Mouse (Mus musculus): Measurements from ENCODE around the gene Phc2. TPM values are rescaled to one million over a fixed set of nuclear protein-coding genes. Genes with fewer than 3 reads are reported as not detected.

Phc2 gene
- total RNA-seq, 2 experiments from 2014 or later, result 29.8 to 36.7 TPM

DNA sequence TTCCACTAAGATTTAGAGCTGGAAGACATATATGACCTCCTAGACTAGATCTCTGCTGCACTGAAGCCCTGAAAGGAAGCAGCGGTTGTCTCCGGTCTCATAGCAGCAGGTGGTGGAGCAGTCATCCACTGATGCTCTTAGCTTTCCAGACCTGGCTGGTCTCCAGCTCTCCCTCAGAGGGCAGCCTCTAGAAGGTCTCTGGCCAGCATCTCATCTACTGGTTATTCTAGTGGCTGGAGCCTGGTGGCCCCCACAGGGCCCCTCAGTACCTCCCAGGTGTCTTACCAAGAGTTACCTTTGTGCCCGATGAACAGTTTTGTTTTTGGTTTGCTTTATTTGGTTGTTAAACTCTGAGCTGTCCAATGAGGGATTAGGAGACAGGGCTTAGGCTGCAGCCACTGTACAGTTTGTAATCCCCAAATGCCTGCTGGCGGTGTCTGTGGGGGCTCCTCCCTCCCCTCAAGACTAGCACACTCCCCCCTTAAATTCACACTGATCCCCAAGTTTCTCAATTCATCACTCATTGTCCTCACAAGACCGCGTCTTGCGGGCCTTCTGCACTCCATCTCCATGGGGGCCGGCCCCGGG is 66.7 kb downstream of the Phc2 start:
- no peak for DNase-seq

DNA sequence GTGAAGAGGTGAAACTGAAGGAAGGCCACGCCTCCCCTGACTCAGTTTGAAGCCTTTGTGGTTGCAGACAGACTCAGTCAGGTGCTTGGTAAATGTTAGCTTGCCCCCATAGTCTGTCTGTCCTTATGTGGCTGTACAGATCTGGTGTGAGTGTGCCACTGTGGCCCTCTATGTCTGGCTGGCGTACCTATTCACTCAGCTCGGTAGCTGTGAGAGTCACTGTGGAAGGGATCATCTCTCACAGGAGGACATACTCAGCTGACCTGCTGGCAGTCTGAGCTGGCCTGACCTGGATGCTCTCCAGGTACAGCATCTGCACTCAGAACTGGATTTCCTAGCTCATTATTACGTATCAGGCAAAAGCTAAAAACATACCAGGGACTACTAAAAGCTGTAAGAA is 67.3 kb downstream of the Phc2 start:
- no peak for DNase-seq

- DNase-seq, result no peak
These were observed 68.4 kb downstream of the Phc2 start for GRCm38 (mm10) chr4:128722932-128723331.

GRCm38 (mm10) chr4:128723431-128723830 is 68.9 kb downstream of the Phc2 start:
- DNase-seq, result no peak

GRCm38 (mm10) chr4:128724059-128724458 is 69.6 kb downstream of the Phc2 start:
- no peak for DNase-seq

- DNase-seq, result peak; percentile 85
These were observed 72.7 kb downstream of the Phc2 start for GRCm38 (mm10) chr4:128727019-128727720.

- DNase-seq, result peak; percentile 71
These were observed 73.4 kb downstream of the Phc2 start for GRCm38 (mm10) chr4:128727721-128728430.

DNA sequence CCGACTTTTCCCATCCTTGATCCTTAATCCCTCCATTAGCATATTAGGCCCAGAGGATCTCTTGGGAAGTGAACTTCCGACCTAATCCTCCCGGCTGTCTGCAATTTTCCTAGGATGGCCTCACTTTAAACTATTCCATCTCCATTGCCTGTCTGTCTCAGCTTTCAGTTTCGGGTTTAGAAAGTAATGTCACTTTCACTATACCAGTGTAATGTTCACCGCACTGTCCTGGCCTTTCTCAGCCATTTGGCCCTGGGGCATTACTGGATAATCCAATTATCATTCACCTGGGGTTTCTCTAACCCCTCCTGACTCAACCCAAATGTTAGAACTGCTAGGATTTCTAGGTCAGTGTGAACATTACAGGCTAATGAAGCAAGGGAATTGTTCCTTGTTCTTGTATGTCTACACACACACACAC is 73.9 kb downstream of the Phc2 start:
- no peak for DNase-seq

DNA sequence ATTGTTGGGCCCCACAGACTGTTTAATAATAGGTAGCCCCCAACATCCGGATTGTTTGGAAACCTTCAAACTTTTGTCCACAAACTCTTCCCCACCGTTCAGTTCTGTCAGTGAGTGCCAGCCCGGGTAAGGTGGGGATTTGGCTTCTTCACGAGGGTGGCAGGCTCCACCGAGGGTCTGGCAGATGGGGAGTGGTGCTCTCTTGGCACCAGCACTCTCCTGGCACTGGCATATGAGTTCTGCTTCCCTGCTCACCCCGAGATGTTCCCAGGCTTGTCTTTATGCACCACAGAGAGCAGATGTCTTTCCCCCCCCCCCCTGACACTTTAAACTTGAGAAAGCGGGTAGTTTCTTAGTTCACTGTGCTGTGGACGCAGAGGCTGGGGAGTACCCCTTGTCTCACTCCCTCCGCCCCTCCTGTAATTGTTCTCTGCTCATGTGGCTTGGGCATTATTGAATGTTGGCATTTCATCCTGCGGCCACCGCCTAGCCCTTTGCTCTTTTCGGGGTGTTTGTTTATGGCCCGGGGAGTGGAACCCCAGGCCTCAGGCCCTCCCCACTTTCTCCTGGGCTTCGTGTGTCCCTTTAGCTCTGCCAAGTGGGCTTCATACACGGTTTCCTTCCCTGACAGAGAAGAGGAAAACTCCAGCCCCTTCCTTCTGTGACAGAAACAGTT is 74.7 kb downstream of the Phc2 start:
- no peak for DNase-seq

DNA sequence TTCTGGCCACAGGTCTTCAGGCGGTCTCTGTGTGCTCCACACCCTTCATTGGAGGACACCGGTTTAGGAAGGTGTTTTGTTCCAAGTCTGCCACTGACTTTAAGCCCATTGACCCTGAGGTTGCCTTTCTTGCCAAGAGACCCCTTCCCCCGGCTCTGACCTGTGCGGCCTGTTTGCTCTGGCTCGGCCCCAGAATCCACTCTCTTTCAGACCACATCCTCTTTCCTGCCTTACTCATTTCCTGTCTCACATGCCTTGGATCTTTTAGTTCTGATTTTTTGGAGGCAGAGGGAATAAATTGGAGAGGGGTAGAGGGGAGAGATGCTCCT is 75.2 kb downstream of the Phc2 start:
- DNase-seq, result no peak

DNA sequence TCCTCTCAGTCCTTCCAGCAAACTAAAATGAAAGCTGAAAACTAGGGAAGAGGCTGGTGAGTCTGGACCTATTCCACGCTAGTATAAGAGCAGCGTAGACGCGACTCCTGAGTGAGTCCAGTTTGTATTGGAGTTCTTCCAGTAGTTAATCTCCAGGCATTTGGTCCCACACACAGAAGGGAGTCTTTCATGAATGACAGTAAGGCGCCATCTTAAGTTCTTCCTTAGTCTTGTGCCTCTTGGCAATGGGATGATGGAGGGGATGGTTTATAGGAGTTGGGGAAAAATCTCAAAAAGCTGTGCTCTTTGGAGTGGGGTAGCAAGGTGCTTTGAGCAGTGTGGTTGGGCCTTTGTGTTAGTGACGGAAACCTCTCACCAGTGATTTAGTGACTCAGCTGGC is 75.8 kb downstream of the Phc2 start:
- DNase-seq, result no peak

DNA sequence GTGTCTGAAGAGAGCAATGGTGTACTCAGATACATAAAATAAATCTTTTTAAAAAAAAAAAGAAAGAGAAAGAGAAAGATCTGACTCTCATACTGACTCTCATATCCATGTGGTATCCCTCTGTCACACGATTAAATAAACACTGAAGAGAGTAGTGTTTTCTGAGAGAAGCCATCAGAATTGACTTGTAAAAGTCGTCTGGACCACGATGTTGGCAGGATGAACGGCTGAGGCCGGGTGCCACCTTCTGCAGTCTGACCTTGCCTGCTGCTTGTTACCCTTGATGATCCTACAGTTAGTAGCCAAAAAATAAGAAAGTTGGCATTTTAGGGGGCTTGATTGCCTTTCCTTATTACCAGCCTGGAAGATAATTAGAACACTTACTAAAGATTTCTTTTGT is 78.3 kb downstream of the Phc2 start:
- DNase-seq, result no peak

DNA sequence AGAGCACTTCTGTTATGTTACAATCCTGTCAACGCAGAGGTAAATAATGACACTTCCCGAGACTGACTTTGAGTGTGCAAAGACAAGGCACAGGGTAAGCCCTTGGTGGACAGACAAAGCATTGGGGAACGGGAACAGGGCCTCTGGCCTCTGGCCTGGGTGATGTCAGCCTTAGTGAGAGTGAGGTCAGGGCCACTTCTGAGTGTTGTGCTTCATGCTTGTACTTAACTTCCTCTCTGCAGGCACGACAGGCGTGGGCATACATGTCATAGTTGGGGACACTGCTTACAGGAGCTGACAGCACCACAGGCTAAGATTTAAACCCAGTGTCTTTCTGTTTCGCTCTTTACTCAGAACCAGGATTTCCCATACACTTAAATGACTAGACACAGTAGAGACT is 79.0 kb downstream of the Phc2 start:
- no peak for DNase-seq

DNA sequence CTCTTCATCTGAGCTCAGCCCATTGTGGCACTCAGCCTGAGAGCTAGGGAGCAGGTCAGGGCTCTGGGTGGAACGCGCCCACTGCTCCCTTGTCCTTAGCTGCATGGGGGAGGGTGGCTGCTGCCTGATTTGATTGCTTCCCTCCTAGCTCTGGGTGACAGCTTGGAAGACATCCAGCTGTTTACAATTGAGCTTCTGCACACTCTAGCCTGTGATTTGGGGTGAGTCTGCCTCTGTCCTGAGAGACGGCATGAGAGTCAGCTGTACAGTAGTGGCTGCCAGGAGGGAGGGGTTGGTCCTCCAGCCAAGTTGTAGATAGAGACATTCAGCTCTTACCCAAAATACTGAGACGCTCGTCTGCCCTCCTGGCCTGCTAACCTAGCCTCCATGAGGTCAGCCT is 79.7 kb downstream of the Phc2 start:
- DNase-seq, result peak; percentile 57

DNA sequence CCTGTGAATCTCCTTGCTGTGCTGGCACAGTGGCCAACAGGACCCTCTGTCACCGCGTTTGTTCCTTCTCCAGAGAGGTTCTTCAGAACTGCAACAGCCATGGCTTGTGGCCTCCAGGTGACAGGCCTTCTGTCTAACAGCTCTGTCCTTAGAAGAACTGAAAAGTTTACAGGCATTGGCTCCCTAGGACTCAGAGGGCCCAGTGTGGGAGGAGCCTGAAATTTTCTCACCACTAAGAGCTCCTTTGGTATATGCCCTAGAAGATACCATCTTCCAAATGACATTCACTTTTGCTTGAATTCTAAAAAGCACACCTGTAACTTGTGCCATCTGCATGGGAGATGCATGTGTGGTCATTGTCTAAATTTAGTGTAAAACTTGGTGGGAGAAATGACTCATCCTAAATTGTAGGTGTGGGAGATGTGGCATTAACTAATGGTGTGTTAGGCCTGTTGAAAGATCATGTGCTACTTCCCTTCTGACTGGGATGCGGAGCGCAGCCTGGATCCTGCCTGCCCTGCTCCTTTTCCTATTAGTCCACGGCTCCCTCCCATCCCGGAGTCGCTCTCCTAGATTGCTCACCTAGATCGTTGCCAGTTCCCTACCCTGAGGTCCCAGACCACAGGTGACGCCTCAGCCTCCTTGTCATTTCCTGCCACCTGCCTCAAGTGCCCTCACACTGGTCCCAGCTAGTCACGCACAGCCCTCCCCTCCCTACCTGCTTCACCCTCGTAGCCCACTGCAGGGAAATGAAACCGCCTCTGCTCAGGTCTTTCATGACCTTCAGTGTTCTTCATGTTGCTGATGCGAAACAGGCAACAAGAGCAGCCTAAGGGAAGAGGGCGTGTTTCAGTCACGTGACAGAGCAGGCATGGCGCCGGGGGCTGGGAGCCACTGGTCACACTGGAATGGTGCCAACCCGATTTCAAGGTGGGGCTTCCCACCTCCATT is 80.5 kb downstream of the Phc2 start:
- DNase-seq, result no peak

DNA sequence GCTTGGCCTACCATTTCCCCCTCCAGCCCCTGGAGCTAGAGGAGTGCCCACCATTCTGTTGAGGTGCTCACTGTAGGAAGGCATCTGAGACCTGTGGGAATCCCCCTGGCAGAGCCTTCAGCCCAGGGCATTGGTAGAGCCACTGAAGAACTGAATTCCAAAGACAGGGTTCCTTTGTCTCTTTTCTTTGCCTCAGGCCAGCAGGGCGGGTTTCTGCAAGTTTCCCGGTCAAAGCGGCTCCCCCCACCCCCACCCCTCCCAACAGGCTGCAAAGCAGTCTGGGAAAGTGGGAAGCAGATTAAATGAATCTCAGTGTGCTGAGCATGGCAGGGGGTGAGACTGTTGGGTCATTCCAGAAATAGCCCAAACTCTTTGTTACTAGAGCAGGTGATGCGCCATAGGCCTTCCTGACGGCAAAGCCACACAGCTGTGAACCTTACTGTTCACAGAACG is 82.7 kb downstream of the Phc2 start:
- no peak for DNase-seq

DNA sequence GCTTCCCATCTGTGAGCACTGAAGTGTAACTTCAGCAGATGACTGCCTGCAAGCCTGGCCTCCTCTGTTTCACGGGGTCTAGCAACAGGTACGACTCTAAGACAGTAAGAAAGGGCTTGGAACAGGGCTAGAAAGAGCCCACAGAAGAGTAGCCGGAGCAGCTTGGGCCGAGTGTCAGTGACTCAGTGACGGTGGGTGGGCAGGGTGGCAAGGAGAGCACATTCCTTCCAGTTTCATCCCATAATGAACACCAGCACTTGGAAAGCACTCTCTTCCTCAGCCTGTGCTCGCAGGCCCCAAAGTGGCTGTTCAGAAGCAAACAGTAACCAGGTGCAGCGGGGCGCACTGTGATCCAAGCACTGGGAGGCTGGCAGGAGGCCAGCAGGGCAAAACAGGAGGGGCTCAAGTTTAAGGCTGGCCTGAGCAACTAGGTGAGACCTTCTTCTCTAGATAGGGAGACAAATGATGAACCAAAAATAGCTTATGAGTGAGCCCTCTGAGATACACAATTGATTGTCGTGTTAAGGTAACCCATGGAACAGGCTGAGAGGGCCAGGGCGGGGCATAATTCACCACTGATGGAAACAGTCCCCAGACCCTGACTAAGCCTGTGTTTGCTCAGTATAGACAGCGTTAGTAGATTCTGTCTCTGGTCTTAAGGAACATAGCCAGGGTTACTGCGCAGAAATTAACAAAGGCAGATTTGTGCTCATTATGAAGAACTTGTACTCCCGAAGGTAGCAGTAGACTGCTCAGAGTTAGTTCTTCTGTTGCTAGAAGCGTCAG is 83.5 kb downstream of the Phc2 start:
- DNase-seq, result no peak

DNA sequence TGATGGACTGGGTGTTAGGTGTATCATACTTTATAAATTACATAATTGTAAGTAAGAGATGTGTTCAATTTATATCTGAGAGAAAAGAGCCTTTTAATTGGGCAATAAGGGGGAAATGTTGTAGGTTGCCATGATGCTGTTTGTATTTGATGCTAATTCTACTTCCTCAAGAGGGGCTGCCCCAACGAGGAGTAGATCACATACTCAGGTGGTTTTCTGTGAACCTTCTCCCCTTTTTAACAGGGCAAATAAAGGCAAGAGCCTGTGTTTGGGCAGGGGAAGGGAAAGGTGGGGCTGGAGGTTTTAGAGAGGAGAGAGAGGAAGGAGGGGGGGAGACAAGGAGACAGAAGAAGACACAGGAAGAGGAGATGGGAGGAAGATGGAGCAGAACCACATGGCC is 86.4 kb downstream of the Phc2 start:
- DNase-seq, result no peak

DNA sequence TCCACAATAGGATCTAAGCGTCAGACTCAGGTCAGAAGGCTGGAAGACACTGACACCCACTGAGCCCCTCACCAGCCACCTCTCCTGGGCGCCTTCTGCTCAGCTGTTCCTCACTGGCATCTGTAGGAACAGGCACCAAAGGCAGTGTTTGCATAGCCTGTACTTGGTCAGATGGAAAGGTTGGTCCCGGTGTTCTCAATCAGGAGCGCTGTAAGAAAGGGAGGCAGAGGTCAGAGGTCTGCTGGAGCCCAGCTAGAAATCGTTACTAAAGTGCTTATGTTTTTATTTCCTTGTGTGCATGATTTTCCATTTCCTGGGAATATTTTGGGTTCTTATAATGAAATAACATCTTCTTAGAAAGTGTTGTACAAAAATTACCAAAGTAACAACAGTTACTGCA is 87.4 kb downstream of the Phc2 start:
- DNase-seq, result no peak

- DNase-seq, result no peak
These were observed 88.0 kb downstream of the Phc2 start for GRCm38 (mm10) chr4:128742379-128742970.

Measured in gastrocnemius, postnatal 10 days (tissue).